Mouse (Mus musculus): Measurements from ENCODE around the gene Capn1. TPM values are rescaled to one million over a fixed set of nuclear protein-coding genes. Genes with fewer than 3 reads are reported as not detected.

Gene Capn1
- polyA plus RNA-seq, 1 experiment from 2014 or later = 5.4 TPM

GRCm38 (mm10) chr19:6023930-6024329 lies 8.2 kb upstream of the Capn1 start:
- no peak for ATAC-seq (ENCODE audit: low FRiP score)
- Histone ChIP-seq H3K4me1 (replicated peaks; ENCODE audit: control insufficient read depth, insufficient read depth, low read length) (no peaks in the 10 kb centered on the region), H3K9ac (no peak overlapping the region), H3K27ac (no peak overlapping the region), H3K4me2 (replicated peaks) (no peak overlapping the region), H3K36me3 (replicated peaks; ENCODE audit: control insufficient read depth, insufficient read depth) (no peaks in the 10 kb centered on the region), H3K9me3 (ENCODE audit: control insufficient read depth, low read length) (no peaks in the 10 kb centered on the region), H3K4me3 (replicated peaks; ENCODE audit: low read length) (no peak overlapping the region), H3K27me3 (ENCODE audit: control insufficient read depth, insufficient read depth, low read length) (no peaks in the 10 kb centered on the region)
- 88% methylated on average over 7 of the region's 7 CpGs for WGBS
- no peak for DNase-seq (ENCODE audit: low spot score)

- DNase-seq (ENCODE audit: low spot score) (no peak), ATAC-seq (ENCODE audit: low FRiP score) (no peak)
- Histone ChIP-seq H3K9ac (no peak overlapping the region), H3K4me3 (replicated peaks; ENCODE audit: low read length) (no peak overlapping the region), H3K4me2 (replicated peaks) (no peak overlapping the region), H3K4me1 (replicated peaks; ENCODE audit: control insufficient read depth, insufficient read depth, low read length) (no peaks in the 10 kb centered on the region), H3K27me3 (ENCODE audit: control insufficient read depth, insufficient read depth, low read length) (no peaks in the 10 kb centered on the region), H3K36me3 (replicated peaks; ENCODE audit: control insufficient read depth, insufficient read depth) (no peaks in the 10 kb centered on the region), H3K27ac (no peak overlapping the region), H3K9me3 (ENCODE audit: control insufficient read depth, low read length) (no peaks in the 10 kb centered on the region)
- 71% methylated on average over 8 of the region's 8 CpGs for WGBS
Measured at GRCm38 (mm10) chr19:6023059-6023458, 7.4 kb upstream of the Capn1 start.

- H3K27me3 ChIP-seq (ENCODE audit: control insufficient read depth, insufficient read depth, low read length) = peaks cover 12% of the 10 kb centered on the region
- no peak overlapping the region for H3K27ac ChIP-seq
- 64% methylated on average over 3 of the region's 3 CpGs for WGBS
- H3K4me2 ChIP-seq (replicated peaks) = no peak overlapping the region
- H3K9me3 ChIP-seq (ENCODE audit: control insufficient read depth, low read length) = no peaks in the 10 kb centered on the region
- no peak overlapping the region for H3K9ac ChIP-seq
- no peaks in the 10 kb centered on the region for H3K36me3 ChIP-seq (replicated peaks; ENCODE audit: control insufficient read depth, insufficient read depth)
- DNase-seq (ENCODE audit: low spot score) = no peak
- ATAC-seq (ENCODE audit: low FRiP score) = no peak
- H3K4me3 ChIP-seq (replicated peaks; ENCODE audit: low read length) = no peak overlapping the region
- 0 out of 2 replicates have a peak, but pooled peaks cover 4% of the 10 kb centered on the region for H3K4me1 ChIP-seq (replicated peaks; ENCODE audit: control insufficient read depth, insufficient read depth, low read length)
Measured at GRCm38 (mm10) chr19:6020276-6020675, 4.6 kb upstream of the Capn1 start.

- Histone ChIP-seq H3K9me3 (ENCODE audit: control insufficient read depth, low read length) (no peaks in the 10 kb centered on the region), H3K4me2 (replicated peaks) (no peak overlapping the region), H3K4me3 (replicated peaks; ENCODE audit: low read length) (no peak overlapping the region), H3K4me1 (replicated peaks; ENCODE audit: control insufficient read depth, insufficient read depth, low read length) (0 out of 2 replicates have a peak, but pooled peaks cover 12% of the 10 kb centered on the region), H3K36me3 (replicated peaks; ENCODE audit: control insufficient read depth, insufficient read depth) (no peaks in the 10 kb centered on the region), H3K27ac (no peak overlapping the region), H3K9ac (no peak overlapping the region), H3K27me3 (ENCODE audit: control insufficient read depth, insufficient read depth, low read length) (peaks cover 18% of the 10 kb centered on the region)
- WGBS = 30% methylated on average over 15 of the region's 15 CpGs
- ATAC-seq (ENCODE audit: low FRiP score) = no peak
- peak; percentile 86 for DNase-seq (ENCODE audit: low spot score)
Measured at GRCm38 (mm10) chr19:6018142-6019089, 2.7 kb upstream of the Capn1 start.

GRCm38 (mm10) chr19:6016532-6016931 lies 835 bp upstream of the Capn1 start:
- Histone ChIP-seq H3K36me3 (replicated peaks; ENCODE audit: control insufficient read depth, insufficient read depth) (no peaks in the 10 kb centered on the region), H3K4me3 (replicated peaks; ENCODE audit: low read length) (no peak overlapping the region), H3K4me1 (replicated peaks; ENCODE audit: control insufficient read depth, insufficient read depth, low read length) (0 out of 2 replicates have a peak, but pooled peaks cover 12% of the 10 kb centered on the region), H3K9ac (no peak overlapping the region), H3K27me3 (ENCODE audit: control insufficient read depth, insufficient read depth, low read length) (peaks cover 18% of the 10 kb centered on the region), H3K4me2 (replicated peaks) (no peak overlapping the region), H3K27ac (no peak overlapping the region), H3K9me3 (ENCODE audit: control insufficient read depth, low read length) (no peaks in the 10 kb centered on the region)
- ATAC-seq (ENCODE audit: low FRiP score) (no peak), DNase-seq (ENCODE audit: low spot score) (no peak)
- WGBS = 36% methylated on average over 7 of the region's 7 CpGs

GRCm38 (mm10) chr19:6014991-6015510 lies 646 bp downstream of the Capn1 start:
- Histone ChIP-seq H3K9me3 (ENCODE audit: control insufficient read depth, low read length) (no peaks in the 10 kb centered on the region), H3K4me2 (replicated peaks) (peak overlapping the region; percentile 70), H3K4me3 (replicated peaks; ENCODE audit: low read length) (peak overlapping the region; percentile 41), H3K27me3 (ENCODE audit: control insufficient read depth, insufficient read depth, low read length) (peaks cover 18% of the 10 kb centered on the region), H3K4me1 (replicated peaks; ENCODE audit: control insufficient read depth, insufficient read depth, low read length) (0 out of 2 replicates have a peak, but pooled peaks cover 12% of the 10 kb centered on the region), H3K9ac (peak overlapping the region; percentile 64), H3K27ac (no peak overlapping the region; the same call in 1 of the 2 replicates), H3K36me3 (replicated peaks; ENCODE audit: control insufficient read depth, insufficient read depth) (no peaks in the 10 kb centered on the region)
- DNase-seq (ENCODE audit: low spot score) (no peak), ATAC-seq (ENCODE audit: low FRiP score) (peak; percentile 50; the same call in 1 of the 2 replicates)
- 4% methylated on average over 15 of the region's 18 CpGs for whole genome bisulfite sequencing

- WGBS = 90% methylated on average over 10 of the region's 10 CpGs
Measured at GRCm38 (mm10) chr19:6013691-6014090, 2.0 kb downstream of the Capn1 start.

GRCm38 (mm10) chr19:6009137-6009536 lies 6.6 kb downstream of the Capn1 start:
- Histone ChIP-seq H3K4me3 (replicated peaks; ENCODE audit: low read length) (no peak overlapping the region), H3K36me3 (replicated peaks; ENCODE audit: control insufficient read depth, insufficient read depth) (no peaks in the 10 kb centered on the region), H3K4me2 (replicated peaks) (no peak overlapping the region), H3K27ac (no peak overlapping the region), H3K9me3 (ENCODE audit: control insufficient read depth, low read length) (no peaks in the 10 kb centered on the region), H3K4me1 (replicated peaks; ENCODE audit: control insufficient read depth, insufficient read depth, low read length) (no peaks in the 10 kb centered on the region), H3K27me3 (ENCODE audit: control insufficient read depth, insufficient read depth, low read length) (no peaks in the 10 kb centered on the region), H3K9ac (no peak overlapping the region)
- ATAC-seq (ENCODE audit: low FRiP score) = no peak
- 60% methylated on average over 8 of the region's 8 CpGs for WGBS
- no peak for DNase-seq (ENCODE audit: low spot score)

More at GRCm38 (mm10) chr19:6013691-6014090, 2.0 kb downstream of the Capn1 start:
- H3K9ac ChIP-seq = no peak overlapping the region
- H3K4me2 ChIP-seq (replicated peaks) = no peak overlapping the region
- ATAC-seq (ENCODE audit: low FRiP score) (no peak), DNase-seq (ENCODE audit: low spot score) (no peak)
- no peaks in the 10 kb centered on the region for H3K36me3 ChIP-seq (replicated peaks; ENCODE audit: control insufficient read depth, insufficient read depth)
- no peak overlapping the region for H3K4me3 ChIP-seq (replicated peaks; ENCODE audit: low read length)
- no peak overlapping the region for H3K27ac ChIP-seq
- H3K9me3 ChIP-seq (ENCODE audit: control insufficient read depth, low read length) = no peaks in the 10 kb centered on the region
- 0 out of 2 replicates have a peak, but pooled peaks cover 12% of the 10 kb centered on the region for H3K4me1 ChIP-seq (replicated peaks; ENCODE audit: control insufficient read depth, insufficient read depth, low read length)
- H3K27me3 ChIP-seq (ENCODE audit: control insufficient read depth, insufficient read depth, low read length) = peaks cover 18% of the 10 kb centered on the region

- Histone ChIP-seq H3K4me2 (replicated peaks) (no peak overlapping the region), H3K4me3 (replicated peaks; ENCODE audit: low read length) (no peak overlapping the region), H3K9me3 (ENCODE audit: control insufficient read depth, low read length) (no peaks in the 10 kb centered on the region), H3K36me3 (replicated peaks; ENCODE audit: control insufficient read depth, insufficient read depth) (no peaks in the 10 kb centered on the region), H3K9ac (no peak overlapping the region), H3K27me3 (ENCODE audit: control insufficient read depth, insufficient read depth, low read length) (no peaks in the 10 kb centered on the region), H3K4me1 (replicated peaks; ENCODE audit: control insufficient read depth, insufficient read depth, low read length) (no peaks in the 10 kb centered on the region), H3K27ac (no peak overlapping the region)
- DNase-seq (ENCODE audit: low spot score) (no peak), ATAC-seq (ENCODE audit: low FRiP score) (no peak)
- 92% methylated on average over 13 of the region's 13 CpGs for WGBS
Measured at GRCm38 (mm10) chr19:6007013-6007412, 8.7 kb downstream of the Capn1 start.

All from hindbrain, embryonic 14.5 days (tissue).